Mouse (Mus musculus): ENCODE data around the gene Tcaim. TPM values are rescaled to one million over a fixed set of nuclear protein-coding genes. Genes with fewer than 3 reads are reported as not detected.

Tcaim gene
- polyA plus RNA-seq, 1 experiment from 2014 or later: 6.1 TPM

GRCm38 (mm10) chr9:122814775-122815174 lies 9.4 kb downstream of the Tcaim start:
- no peaks in the 10 kb centered on the region for H3K4me1 ChIP-seq (ENCODE audit: control insufficient read depth, insufficient read depth, low read length)
- ATAC-seq (ENCODE audit: low read depth) (no peak), DNase-seq (ENCODE audit: low spot score) (no peak)
- 98% methylated on average over 2 of the region's 2 CpGs for WGBS
- H3K4me2 ChIP-seq (ENCODE audit: low read depth, low read length): no peak overlapping the region
- no peaks in the 10 kb centered on the region for H3K9me3 ChIP-seq (ENCODE audit: control insufficient read depth, low read length)
- no peak overlapping the region for H3K27ac ChIP-seq (replicated peaks; ENCODE audit: low read depth, low read length)
- no peaks in the 10 kb centered on the region for H3K27me3 ChIP-seq (replicated peaks; ENCODE audit: control insufficient read depth, insufficient read depth, low read length)
- no peak overlapping the region for H3K9ac ChIP-seq (ENCODE audit: low read depth, low read length)
- H3K36me3 ChIP-seq (ENCODE audit: control insufficient read depth, insufficient read depth, low read length): peaks cover 30% of the 10 kb centered on the region
- no peak overlapping the region for H3K4me3 ChIP-seq (ENCODE audit: low read depth, low read length)

- 89% methylated on average over 4 of the region's 4 CpGs for WGBS
Observed at GRCm38 (mm10) chr9:122815239-122815851, 10.0 kb downstream of the Tcaim start.

GRCm38 (mm10) chr9:122823374-122824017 lies 18.2 kb downstream of the Tcaim start:
- Histone ChIP-seq H3K36me3 (ENCODE audit: control insufficient read depth, insufficient read depth, low read length) (peaks cover 68% of the 10 kb centered on the region), H3K9ac (ENCODE audit: low read depth, low read length) (no peak overlapping the region), H3K9me3 (ENCODE audit: control insufficient read depth, low read length) (no peaks in the 10 kb centered on the region), H3K4me3 (ENCODE audit: low read depth, low read length) (no peak overlapping the region), H3K27me3 (replicated peaks; ENCODE audit: control insufficient read depth, insufficient read depth, low read length) (no peaks in the 10 kb centered on the region), H3K4me1 (ENCODE audit: control insufficient read depth, insufficient read depth, low read length) (no peaks in the 10 kb centered on the region), H3K4me2 (ENCODE audit: low read depth, low read length) (no peak overlapping the region), H3K27ac (replicated peaks; ENCODE audit: low read depth, low read length) (no peak overlapping the region)
- 85% methylated on average over 5 of the region's 5 CpGs for WGBS
- peak; percentile 12 for DNase-seq (ENCODE audit: low spot score)
- ATAC-seq (ENCODE audit: low read depth): no peak; the same call in 1 of the 2 replicates

More at GRCm38 (mm10) chr9:122815239-122815851, 10.0 kb downstream of the Tcaim start:
- H3K9me3 ChIP-seq (ENCODE audit: control insufficient read depth, low read length): no peaks in the 10 kb centered on the region
- H3K9ac ChIP-seq (ENCODE audit: low read depth, low read length): no peak overlapping the region
- no peak overlapping the region for H3K27ac ChIP-seq (replicated peaks; ENCODE audit: low read depth, low read length)
- no peak overlapping the region for H3K4me3 ChIP-seq (ENCODE audit: low read depth, low read length)
- ATAC-seq (ENCODE audit: low read depth): no peak
- no peaks in the 10 kb centered on the region for H3K27me3 ChIP-seq (replicated peaks; ENCODE audit: control insufficient read depth, insufficient read depth, low read length)
- H3K4me2 ChIP-seq (ENCODE audit: low read depth, low read length): no peak overlapping the region
- no peak for DNase-seq (ENCODE audit: low spot score)
- peaks cover 34% of the 10 kb centered on the region for H3K36me3 ChIP-seq (ENCODE audit: control insufficient read depth, insufficient read depth, low read length)
- H3K4me1 ChIP-seq (ENCODE audit: control insufficient read depth, insufficient read depth, low read length): no peaks in the 10 kb centered on the region

- 92% methylated on average over 4 of the region's 4 CpGs for WGBS
Observed at GRCm38 (mm10) chr9:122826743-122827142, 21.4 kb downstream of the Tcaim start.

GRCm38 (mm10) chr9:122829826-122830380 lies 24.6 kb downstream of the Tcaim start:
- H3K9ac ChIP-seq (ENCODE audit: low read depth, low read length): no peak overlapping the region
- peaks cover 57% of the 10 kb centered on the region for H3K36me3 ChIP-seq (ENCODE audit: control insufficient read depth, insufficient read depth, low read length)
- DNase-seq (ENCODE audit: low spot score) (no peak), ATAC-seq (ENCODE audit: low read depth) (no peak)
- no peak overlapping the region for H3K4me2 ChIP-seq (ENCODE audit: low read depth, low read length)
- WGBS: 84% methylated on average over 4 of the region's 4 CpGs
- H3K27ac ChIP-seq (replicated peaks; ENCODE audit: low read depth, low read length): no peak overlapping the region
- H3K4me1 ChIP-seq (ENCODE audit: control insufficient read depth, insufficient read depth, low read length): no peaks in the 10 kb centered on the region
- H3K27me3 ChIP-seq (replicated peaks; ENCODE audit: control insufficient read depth, insufficient read depth, low read length): no peaks in the 10 kb centered on the region
- H3K4me3 ChIP-seq (ENCODE audit: low read depth, low read length): no peak overlapping the region
- H3K9me3 ChIP-seq (ENCODE audit: control insufficient read depth, low read length): no peaks in the 10 kb centered on the region

More at GRCm38 (mm10) chr9:122826743-122827142, 21.4 kb downstream of the Tcaim start:
- Histone ChIP-seq H3K27ac (replicated peaks; ENCODE audit: low read depth, low read length) (no peak overlapping the region), H3K4me3 (ENCODE audit: low read depth, low read length) (no peak overlapping the region), H3K27me3 (replicated peaks; ENCODE audit: control insufficient read depth, insufficient read depth, low read length) (no peaks in the 10 kb centered on the region), H3K9me3 (ENCODE audit: control insufficient read depth, low read length) (no peaks in the 10 kb centered on the region), H3K9ac (ENCODE audit: low read depth, low read length) (no peak overlapping the region), H3K4me2 (ENCODE audit: low read depth, low read length) (no peak overlapping the region), H3K36me3 (ENCODE audit: control insufficient read depth, insufficient read depth, low read length) (peaks cover 56% of the 10 kb centered on the region), H3K4me1 (ENCODE audit: control insufficient read depth, insufficient read depth, low read length) (no peaks in the 10 kb centered on the region)
- ATAC-seq (ENCODE audit: low read depth): no peak
- no peak for DNase-seq (ENCODE audit: low spot score)

GRCm38 (mm10) chr9:122836126-122836525 lies 30.8 kb downstream of the Tcaim start:
- WGBS: 46% methylated on average over 9 of the region's 9 CpGs
- peaks cover 20% of the 10 kb centered on the region for H3K36me3 ChIP-seq (ENCODE audit: control insufficient read depth, insufficient read depth, low read length)
- peaks cover 13% of the 10 kb centered on the region for H3K4me1 ChIP-seq (ENCODE audit: control insufficient read depth, insufficient read depth, low read length)
- H3K27ac ChIP-seq (replicated peaks; ENCODE audit: low read depth, low read length): peak overlapping the region; percentile 70; the same call in 1 of the 2 replicates
- ATAC-seq (ENCODE audit: low read depth): no peak; the same call in 1 of the 2 replicates
- no peak overlapping the region for H3K4me2 ChIP-seq (ENCODE audit: low read depth, low read length)
- H3K9me3 ChIP-seq (ENCODE audit: control insufficient read depth, low read length): no peaks in the 10 kb centered on the region
- H3K4me3 ChIP-seq (ENCODE audit: low read depth, low read length): no peak overlapping the region
- no peak overlapping the region for H3K9ac ChIP-seq (ENCODE audit: low read depth, low read length)
- DNase-seq (ENCODE audit: low spot score): peak; percentile 45
- H3K27me3 ChIP-seq (replicated peaks; ENCODE audit: control insufficient read depth, insufficient read depth, low read length): no peaks in the 10 kb centered on the region

GRCm38 (mm10) chr9:122836790-122837189 lies 31.5 kb downstream of the Tcaim start:
- ATAC-seq (ENCODE audit: low read depth) (peak; percentile 91), DNase-seq (ENCODE audit: low spot score) (peak; percentile 93)
- H3K4me2 ChIP-seq (ENCODE audit: low read depth, low read length): no peak overlapping the region
- H3K4me3 ChIP-seq (ENCODE audit: low read depth, low read length): no peak overlapping the region
- no peaks in the 10 kb centered on the region for H3K27me3 ChIP-seq (replicated peaks; ENCODE audit: control insufficient read depth, insufficient read depth, low read length)
- H3K9ac ChIP-seq (ENCODE audit: low read depth, low read length): no peak overlapping the region
- H3K9me3 ChIP-seq (ENCODE audit: control insufficient read depth, low read length): no peaks in the 10 kb centered on the region
- peaks cover 20% of the 10 kb centered on the region for H3K36me3 ChIP-seq (ENCODE audit: control insufficient read depth, insufficient read depth, low read length)
- H3K4me1 ChIP-seq (ENCODE audit: control insufficient read depth, insufficient read depth, low read length): peaks cover 13% of the 10 kb centered on the region
- H3K27ac ChIP-seq (replicated peaks; ENCODE audit: low read depth, low read length): peak overlapping the region; percentile 70
- WGBS: 14% methylated on average over 6 of the region's 6 CpGs

GRCm38 (mm10) chr9:122837216-122837615 lies 31.9 kb downstream of the Tcaim start:
- H3K36me3 ChIP-seq (ENCODE audit: control insufficient read depth, insufficient read depth, low read length): peaks cover 20% of the 10 kb centered on the region
- no peaks in the 10 kb centered on the region for H3K27me3 ChIP-seq (replicated peaks; ENCODE audit: control insufficient read depth, insufficient read depth, low read length)
- H3K9ac ChIP-seq (ENCODE audit: low read depth, low read length): no peak overlapping the region
- no peak overlapping the region for H3K4me3 ChIP-seq (ENCODE audit: low read depth, low read length)
- no peak overlapping the region for H3K4me2 ChIP-seq (ENCODE audit: low read depth, low read length)
- no peaks in the 10 kb centered on the region for H3K9me3 ChIP-seq (ENCODE audit: control insufficient read depth, low read length)
- WGBS: 69% methylated on average over 4 of the region's 4 CpGs
- DNase-seq (ENCODE audit: low spot score) (no peak), ATAC-seq (ENCODE audit: low read depth) (peak; percentile 9; the same call in 1 of the 2 replicates)
- H3K27ac ChIP-seq (replicated peaks; ENCODE audit: low read depth, low read length): peak overlapping the region; percentile 70
- peaks cover 13% of the 10 kb centered on the region for H3K4me1 ChIP-seq (ENCODE audit: control insufficient read depth, insufficient read depth, low read length)

Measured in embryonic facial prominence, embryonic 14.5 days (tissue).